Mouse (Mus musculus) gastrocnemius, postnatal 14 days (tissue): ENCODE results near the gene Knl1. TPM values are rescaled to one million over a fixed set of nuclear protein-coding genes. Genes with fewer than 3 reads are reported as not detected.
"Not testable (repeated sequence)": the region's sequence is repeated elsewhere in the genome, so short reads cannot be mapped to it uniquely, and the experiment has no call there.

Experiments used
- DNase-seq: peaks from one replicate; pipeline ENCODE4 v3.0.0; 2021; ENCODE audit warnings: mixed read lengths
- intact Hi-C: fragments of 180-260 bp; cut with DNase I; formaldehyde crosslinking; loops from one replicate; pipeline ENCODE4 v1.15.1; 2025; ENCODE audit warnings: low total_unique reads
- long read RNA-seq, 2 experiments: library from polyadenylated mRNA; stranded (forward); transcript quantifications; one replicate each; pipeline ENCODE4 v2.0.0; 2021
- total RNA-seq, 2 experiments: library from RNA; stranded (reverse); gene quantifications; 2 replicates each; pipeline ENCODE4 v1.2.3; 2021

The Knl1 gene
- total RNA-seq: 1 to 10 TPM; 2.2 to 2.3 TPM
- long read RNA-seq, experiment 1, partial matches to known transcripts: 0 of 1 reads
- long read RNA-seq, experiment 1, other reads (novel, unspliced or antisense): 1 of 1 reads
- long read RNA-seq, experiment 2, partial matches to known transcripts: 0 of 1 reads
- long read RNA-seq, experiment 2, other reads (novel, unspliced or antisense): 1 of 1 reads

GRCm38 (mm10) chr2:119046649-119047611 lies at the start of gene Knl1:
Gene Knl1 (plus strand): TSS chr2:119047119.
- intact Hi-C loops: no loop called here
- peak; percentile 88 for DNase-seq

GRCm38 (mm10) chr2:118998115-118998866 lies 48.6 kb upstream of the Knl1 start:
- intact Hi-C loops: no loop called here
- DNase-seq: no peak

GRCm38 (mm10) chr2:118999025-118999639 lies 47.8 kb upstream of the Knl1 start:
- intact Hi-C loops: no loop called here
- DNase-seq: no peak

GRCm38 (mm10) chr2:119006886-119007285 lies 40.0 kb upstream of the Knl1 start:
- DNase-seq: no peak
- intact Hi-C loops: no loop called here

- no peak for DNase-seq
- intact Hi-C loops: no loop called here
Measured at GRCm38 (mm10) chr2:119009376-119009775, 37.5 kb upstream of the Knl1 start.

- no peak for DNase-seq
- intact Hi-C loops: no loop called here
Measured at GRCm38 (mm10) chr2:119014989-119015388, 31.9 kb upstream of the Knl1 start.

- DNase-seq: peak; percentile 53
- intact Hi-C loops: no loop called here
Measured at GRCm38 (mm10) chr2:119015604-119016180, 31.2 kb upstream of the Knl1 start.

- intact Hi-C loops: not testable (repeated sequence)
Measured at GRCm38 (mm10) chr2:119016312-119016711, 30.6 kb upstream of the Knl1 start.

GRCm38 (mm10) chr2:119017647-119018046 lies 29.3 kb upstream of the Knl1 start:
- intact Hi-C loops: no loop called here
- DNase-seq: no peak

More at GRCm38 (mm10) chr2:119016312-119016711, 30.6 kb upstream of the Knl1 start:
- DNase-seq: not testable (repeated sequence)

GRCm38 (mm10) chr2:119018391-119019122 lies 28.4 kb upstream of the Knl1 start:
- intact Hi-C loops: no loop called here
- peak; percentile 77 for DNase-seq

- peak; percentile 36 for DNase-seq
- intact Hi-C loops: no loop called here
Measured at GRCm38 (mm10) chr2:119019131-119019530, 27.8 kb upstream of the Knl1 start.

- DNase-seq: no peak
- intact Hi-C loops: no loop called here
Measured at GRCm38 (mm10) chr2:119019538-119019937, 27.4 kb upstream of the Knl1 start.

GRCm38 (mm10) chr2:119023154-119023660 lies 23.7 kb upstream of the Knl1 start:
- DNase-seq: no peak
- intact Hi-C loops: no loop called here

GRCm38 (mm10) chr2:119024536-119025238 lies 22.2 kb upstream of the Knl1 start:
- no peak for DNase-seq
- intact Hi-C loops: no loop called here

- intact Hi-C loops: no loop called here
- DNase-seq: no peak
Measured at GRCm38 (mm10) chr2:119025239-119025616, 21.7 kb upstream of the Knl1 start.

- DNase-seq: no peak
- intact Hi-C loops: no loop called here
Measured at GRCm38 (mm10) chr2:119026951-119027350, 20.0 kb upstream of the Knl1 start.

- DNase-seq: peak; percentile 91
- intact Hi-C loops: no loop called here
Measured at GRCm38 (mm10) chr2:119028941-119029551, 17.9 kb upstream of the Knl1 start, which contains the start of gene Ccdc32. Gene Ccdc32 (minus strand): TSS chr2:119029393.
